In the genomic region with DNA sequence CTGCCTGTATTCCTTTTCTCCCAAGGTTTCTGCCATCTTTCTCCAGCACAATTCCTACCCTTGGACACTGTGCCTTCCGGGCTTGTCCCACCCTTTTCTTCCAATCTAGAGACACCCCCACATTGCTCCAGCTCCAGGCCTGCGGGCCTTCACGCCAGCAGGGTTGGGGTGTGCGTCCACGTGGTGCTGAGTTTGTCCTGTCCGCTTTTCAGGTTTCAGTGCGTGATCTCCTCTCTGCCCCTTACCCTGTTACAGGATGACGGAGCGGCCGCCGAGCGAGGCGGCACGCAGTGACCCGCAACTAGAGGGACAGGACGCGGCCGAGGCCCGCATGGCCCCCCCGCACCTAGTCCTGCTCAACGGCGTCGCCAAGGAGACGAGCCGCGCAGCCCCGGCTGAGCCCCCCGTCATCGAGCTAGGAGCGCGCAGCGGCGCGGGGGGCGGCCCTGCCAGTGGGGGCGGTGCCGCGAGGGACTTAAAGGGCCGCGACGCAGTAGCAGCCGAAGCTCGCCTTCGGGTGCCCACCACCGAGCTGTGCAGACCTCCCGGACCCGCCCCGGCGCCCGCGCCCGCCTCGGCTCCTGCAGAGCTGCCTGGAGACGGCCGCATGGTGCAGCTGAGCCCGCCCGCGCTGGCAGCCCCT, we compare ENCODE assay signal across 8 mouse cellular contexts. TPM values are rescaled to one million over a fixed set of nuclear protein-coding genes. Genes with fewer than 3 reads are reported as not detected.
DNase-seq lines count a peak whose midpoint lies in the region; ATAC-seq and TF ChIP-seq lines count a peak whose summit lies in the region.

No protein-coding gene starts in this region.

- peak overlapping the region; percentile 88 for H3K4me2 ChIP-seq in forebrain, embryonic 11.5 days (ENCODE audit: low read depth, low read length, severe bottlenecking)

- under 1% methylated on average over 40 of the region's 58 CpGs for WGBS in forebrain, embryonic 11.5 days

- CTCF ChIA-PET in Patski (lab: Charles Lee): interaction anchor here (1.1 to 1.8 kb wide), 4 partner anchors 16 to 25 kb away, joined by 3 to 6 read pairs (median 4); no protein-coding TSS in a partner anchor

- in situ Hi-C loops in Patski (cut with MboI; ENCODE audit: low pct_unique_long_range_greater_than_20kb): no loop called here

- peak overlapping the region; percentile 36; the same call in 1 of the 2 replicates for H3K27ac ChIP-seq in layer of hippocampus, adult 2 months
- H3K27ac ChIP-seq in forebrain, embryonic 11.5 days (ENCODE audit: low read depth, low read length): no peak overlapping the region

- POLR2A ChIA-PET in Patski (lab: Charles Lee): interaction anchor here (0.5 kb wide), 1 partner anchor 676 kb away, joined by 3 read pairs; no protein-coding TSS in a partner anchor

- H3K4me3 ChIP-seq in layer of hippocampus, adult 2 months: peak overlapping the region; percentile 56
- H3K4me3 ChIP-seq in forebrain, embryonic 11.5 days (ENCODE audit: low read depth, low read length): peak overlapping the region; percentile 31

- H3K36me3 ChIP-seq in forebrain, embryonic 11.5 days (ENCODE audit: control insufficient read depth, insufficient read depth, low read length): no peaks in the 10 kb centered on the region

- H3K27me3 ChIP-seq in Patski: no peaks in the 10 kb centered on the region
- H3K27me3 ChIP-seq in forebrain, embryonic 11.5 days (ENCODE audit: control insufficient read depth, insufficient read depth, low read length): peaks cover 76% of the 10 kb centered on the region

- peak overlapping the region; percentile 9 for H3K9ac ChIP-seq in forebrain, embryonic 11.5 days (ENCODE audit: low read length)

- no peaks in the 10 kb centered on the region for H3K9me3 ChIP-seq in forebrain, embryonic 11.5 days (ENCODE audit: control insufficient read depth, low read length)

- peaks cover 4% of the 10 kb centered on the region; the same call in 1 of the 2 replicates for H3K4me1 ChIP-seq in forebrain, embryonic 11.5 days (replicated peaks; ENCODE audit: control insufficient read depth, insufficient read depth, low read length)

- no peak for DNase-seq in layer of hippocampus, adult 2 months (ENCODE audit: low spot score in 2 of 2)
- DNase-seq in layer of hippocampus, adult 8-10 months (ENCODE audit: low spot score in 2 of 2): no peak
- DNase-seq in Patski (ENCODE audit: low read depth, low spot score): no peak
- peak; percentile 77 for DNase-seq in forebrain, embryonic 11.5 days (ENCODE audit: low spot score)
- DNase-seq in induced T-regulatory cell, adult 2 months (ENCODE audit: low read depth): peak; percentile 40
- DNase-seq in lung, postnatal 10 days: peak; percentile 52
- peak; percentile 64 for DNase-seq in right cerebral cortex, postnatal 4 days
- no peak for DNase-seq in cerebellum, adult 11 months

- ATAC-seq in Patski: peak; percentile 68
- peak; percentile 87 for ATAC-seq in forebrain, embryonic 11.5 days (replicated peaks; ENCODE audit: low FRiP score)

- TF ChIP-seq CTCF in layer of hippocampus, adult 2 months (conservative IDR thresholded peaks at IDR 0.05): 0 out of 2 replicates have a peak, but pooled peaks have one; percentile 6
- TF ChIP-seq CTCF in Patski (IDR thresholded peaks at IDR 0.05): no peak

RNA-seq across cellular contexts. Expression of gene Tal1, which starts 6.8 kb away (rescaled TPM):
- 1 to 10 TPM in 1 of 2 experiments, under 1 TPM in 1; 0.86 to 1.0 TPM for total RNA-seq in layer of hippocampus, adult 2 months (2021)
- 1 to 10 TPM; 1.1 to 2.6 (median 1.7) TPM for total RNA-seq in layer of hippocampus, adult 8-10 months (2022)
- polyA plus RNA-seq in Patski (2021): 1.2 TPM
- polyA plus RNA-seq in forebrain, embryonic 11.5 days (2014; fragmentation: Nextera tagmentation; extraction: Ambion mirVana): 3.4 and 3.7 TPM in 2 replicates

RNA-seq across cellular contexts. Expression of gene Pdzk1ip1, which starts 25.5 kb away (rescaled TPM):
- under 1 TPM in 1 of 2 experiments, not detected in 1; 0.96 TPM for total RNA-seq in layer of hippocampus, adult 2 months (2021)
- total RNA-seq in layer of hippocampus, adult 8-10 months (2022): 1 to 10 TPM in 1 of 4 experiments, under 1 TPM in 3; 0.54 to 1.5 (median 0.74) TPM
- polyA plus RNA-seq in Patski (2021): 142 TPM
- polyA plus RNA-seq in forebrain, embryonic 11.5 days (2014; fragmentation: Nextera tagmentation; extraction: Ambion mirVana): 13.8 and 16.2 TPM in 2 replicates

Comparison
In these comparisons a context has a peak if more than half of its experiments do, and no peak if none do; other contexts are left out.
1. DNase-seq: peak in forebrain, embryonic 11.5 days (single experiment), induced T-regulatory cell, adult 2 months (single experiment), lung, postnatal 10 days (single experiment) and right cerebral cortex, postnatal 4 days (single experiment); none in layer of hippocampus, adult 2 months (0 of 2), layer of hippocampus, adult 8-10 months (0 of 2), Patski (single experiment) and cerebellum, adult 11 months (single experiment).